Mouse (Mus musculus): ENCODE data around the gene Diaph3. TPM values are rescaled to one million over a fixed set of nuclear protein-coding genes. Genes with fewer than 3 reads are reported as not detected.

Gene Diaph3
- polyA plus RNA-seq, 1 experiment from 2014 or later: 11.5 TPM

DNA sequence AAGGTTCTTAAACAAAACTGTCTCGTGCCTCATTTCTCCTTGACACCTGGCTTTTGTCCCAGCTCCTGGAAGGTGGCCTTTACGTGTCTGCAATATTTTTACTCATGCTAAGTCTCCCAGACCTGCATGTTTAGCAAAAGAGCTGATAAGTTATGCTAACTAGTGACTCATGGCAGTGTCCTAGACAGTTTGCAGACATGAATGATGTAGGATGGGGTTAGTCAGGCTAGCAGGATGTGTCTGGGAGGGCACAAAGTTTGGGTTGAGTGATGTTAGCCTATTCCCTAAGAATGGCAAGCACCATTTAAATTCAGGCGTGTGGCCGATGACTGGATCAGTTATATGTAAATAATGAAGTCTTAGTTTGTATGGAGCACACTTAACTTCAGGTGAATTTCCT lies 478.2 kb downstream of the Diaph3 start:
- 84% methylated on average over 4 of the region's 4 CpGs for WGBS
- Histone ChIP-seq H3K9me3 (no peaks in the 10 kb centered on the region), H3K36me3 (no peaks in the 10 kb centered on the region), H3K4me2 (no peak overlapping the region), H3K4me1 (no peaks in the 10 kb centered on the region), H3K27ac (no peak overlapping the region), H3K4me3 (no peak overlapping the region), H3K9ac (no peak overlapping the region), H3K27me3 (no peaks in the 10 kb centered on the region)
- ATAC-seq (ENCODE audit: insufficient number of reproducible peaks, low FRiP score, low TSS enrichment, low read depth): no peak

- WGBS: 87% methylated on average over 3 of the region's 3 CpGs
- Histone ChIP-seq H3K9ac (no peak overlapping the region), H3K27ac (no peak overlapping the region), H3K4me3 (no peak overlapping the region), H3K9me3 (no peaks in the 10 kb centered on the region), H3K36me3 (no peaks in the 10 kb centered on the region), H3K4me1 (no peaks in the 10 kb centered on the region), H3K27me3 (no peaks in the 10 kb centered on the region), H3K4me2 (no peak overlapping the region)
- ATAC-seq (ENCODE audit: insufficient number of reproducible peaks, low FRiP score, low TSS enrichment, low read depth): no peak
These were observed 480.5 kb downstream of the Diaph3 start for GRCm38 (mm10) chr14:86660556-86660955.

DNA sequence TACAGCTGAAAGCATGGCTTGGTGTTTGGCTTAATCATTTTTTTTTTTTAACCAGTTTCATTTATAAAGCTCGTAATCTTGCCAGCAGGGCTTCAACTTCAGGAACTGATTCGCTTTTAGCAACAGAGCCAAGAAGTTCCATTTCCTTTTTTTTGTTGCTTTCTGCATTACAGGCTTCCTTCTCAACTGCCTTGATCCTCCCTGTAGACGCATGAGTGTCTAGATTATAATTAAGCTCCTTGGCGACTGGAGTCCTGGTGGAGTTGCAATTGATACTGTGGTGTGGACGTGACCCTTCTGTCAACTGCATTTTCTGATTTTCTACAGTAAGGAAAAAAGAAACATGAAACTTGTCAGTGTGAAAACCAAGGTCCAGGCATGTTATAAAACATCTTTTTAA lies 484.8 kb downstream of the Diaph3 start:
- Histone ChIP-seq H3K9ac (no peak overlapping the region), H3K4me3 (no peak overlapping the region), H3K4me1 (no peaks in the 10 kb centered on the region), H3K27ac (no peak overlapping the region), H3K27me3 (no peaks in the 10 kb centered on the region), H3K9me3 (no peaks in the 10 kb centered on the region), H3K4me2 (no peak overlapping the region), H3K36me3 (no peaks in the 10 kb centered on the region)
- 30% methylated on average over 5 of the region's 5 CpGs for WGBS
- ATAC-seq (ENCODE audit: insufficient number of reproducible peaks, low FRiP score, low TSS enrichment, low read depth): no peak

- no peak for ATAC-seq (ENCODE audit: insufficient number of reproducible peaks, low FRiP score, low TSS enrichment, low read depth)
- Histone ChIP-seq H3K9me3 (no peaks in the 10 kb centered on the region), H3K27ac (no peak overlapping the region), H3K4me2 (no peak overlapping the region), H3K27me3 (no peaks in the 10 kb centered on the region), H3K4me3 (no peak overlapping the region), H3K4me1 (no peaks in the 10 kb centered on the region), H3K9ac (no peak overlapping the region), H3K36me3 (no peaks in the 10 kb centered on the region)
- WGBS: 80% methylated on average over 7 of the region's 7 CpGs
These were observed 494.4 kb downstream of the Diaph3 start for GRCm38 (mm10) chr14:86646499-86647120.

GRCm38 (mm10) chr14:86642831-86643241 lies 498.2 kb downstream of the Diaph3 start:
- no peak overlapping the region for H3K4me2 ChIP-seq
- no peaks in the 10 kb centered on the region for H3K27me3 ChIP-seq
- no peak for ATAC-seq (ENCODE audit: insufficient number of reproducible peaks, low FRiP score, low TSS enrichment, low read depth)
- H3K4me3 ChIP-seq: no peak overlapping the region
- no peaks in the 10 kb centered on the region for H3K36me3 ChIP-seq
- no peak overlapping the region for H3K9ac ChIP-seq
- no peaks in the 10 kb centered on the region for H3K4me1 ChIP-seq
- no peaks in the 10 kb centered on the region for H3K9me3 ChIP-seq
- H3K27ac ChIP-seq: no peak overlapping the region
- 80% methylated on average over 7 of the region's 7 CpGs for WGBS

DNA sequence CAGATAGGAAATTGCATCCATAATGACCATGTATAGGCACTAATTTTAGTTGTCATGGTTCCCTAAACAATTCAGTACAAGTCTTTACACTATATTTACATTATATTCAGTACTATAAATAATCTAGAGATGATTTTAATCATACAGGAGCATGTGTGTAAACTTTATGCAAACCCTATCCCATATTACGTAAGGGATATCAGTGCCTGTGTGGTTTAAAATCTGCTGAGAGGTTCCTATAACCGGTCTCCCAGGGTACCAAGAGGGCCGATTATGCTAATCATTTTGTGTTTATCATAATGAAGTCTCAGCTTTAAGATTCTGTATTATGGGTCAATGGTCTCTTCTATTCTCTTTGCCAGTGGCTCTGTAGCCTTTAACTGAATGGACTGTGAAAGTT lies 499.2 kb downstream of the Diaph3 start:
- no peaks in the 10 kb centered on the region for H3K27me3 ChIP-seq
- H3K36me3 ChIP-seq: no peaks in the 10 kb centered on the region
- H3K9me3 ChIP-seq: no peaks in the 10 kb centered on the region
- no peak overlapping the region for H3K4me3 ChIP-seq
- H3K4me1 ChIP-seq: no peaks in the 10 kb centered on the region
- H3K9ac ChIP-seq: no peak overlapping the region
- WGBS: 89% methylated on average over 3 of the region's 3 CpGs
- no peak overlapping the region for H3K4me2 ChIP-seq
- no peak overlapping the region for H3K27ac ChIP-seq
- ATAC-seq (ENCODE audit: insufficient number of reproducible peaks, low FRiP score, low TSS enrichment, low read depth): no peak

- no peak for ATAC-seq (ENCODE audit: insufficient number of reproducible peaks, low FRiP score, low TSS enrichment, low read depth)
- Histone ChIP-seq H3K4me1 (no peaks in the 10 kb centered on the region), H3K9ac (no peak overlapping the region)
These were observed 500.9 kb downstream of the Diaph3 start for GRCm38 (mm10) chr14:86640086-86640485.

DNA sequence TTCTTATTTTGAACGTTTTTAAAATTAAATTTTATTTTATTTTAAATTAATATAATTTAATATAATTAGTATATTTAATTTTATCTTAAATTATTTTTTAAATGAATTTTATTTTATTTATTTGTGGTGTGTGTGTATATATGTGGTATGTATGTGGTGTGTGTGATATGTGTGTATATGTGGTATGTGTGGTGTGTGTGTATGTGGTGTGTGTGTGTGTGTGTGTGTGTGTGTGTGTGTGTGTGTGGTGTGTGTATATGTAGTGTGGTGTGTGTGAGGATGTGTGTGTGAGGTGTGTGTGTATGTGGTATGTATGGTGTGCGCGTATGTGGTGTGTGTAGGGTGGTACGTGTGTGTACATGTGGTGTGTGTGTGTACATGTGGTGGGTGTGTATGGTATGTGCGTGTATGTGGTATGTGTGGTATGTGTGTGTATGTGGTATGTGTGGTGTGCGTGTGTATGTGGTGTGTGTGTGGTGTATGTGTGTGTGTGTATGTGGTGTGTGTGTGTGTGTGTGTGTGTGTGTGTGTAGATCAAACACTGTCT lies 505.4 kb downstream of the Diaph3 start:
- ATAC-seq (ENCODE audit: insufficient number of reproducible peaks, low FRiP score, low TSS enrichment, low read depth): no peak
- Histone ChIP-seq H3K27ac (no peak overlapping the region), H3K9me3 (no peaks in the 10 kb centered on the region), H3K4me1 (no peaks in the 10 kb centered on the region), H3K36me3 (no peaks in the 10 kb centered on the region), H3K9ac (no peak overlapping the region), H3K27me3 (no peaks in the 10 kb centered on the region), H3K4me3 (no peak overlapping the region), H3K4me2 (no peak overlapping the region)
- WGBS: 26% methylated on average over 6 of the region's 6 CpGs

More at GRCm38 (mm10) chr14:86640086-86640485, 500.9 kb downstream of the Diaph3 start:
- Histone ChIP-seq H3K27ac (no peak overlapping the region), H3K36me3 (no peaks in the 10 kb centered on the region), H3K4me2 (no peak overlapping the region), H3K4me3 (no peak overlapping the region), H3K27me3 (no peaks in the 10 kb centered on the region), H3K9me3 (no peaks in the 10 kb centered on the region)
- WGBS: 67% methylated on average over 5 of the region's 5 CpGs

DNA sequence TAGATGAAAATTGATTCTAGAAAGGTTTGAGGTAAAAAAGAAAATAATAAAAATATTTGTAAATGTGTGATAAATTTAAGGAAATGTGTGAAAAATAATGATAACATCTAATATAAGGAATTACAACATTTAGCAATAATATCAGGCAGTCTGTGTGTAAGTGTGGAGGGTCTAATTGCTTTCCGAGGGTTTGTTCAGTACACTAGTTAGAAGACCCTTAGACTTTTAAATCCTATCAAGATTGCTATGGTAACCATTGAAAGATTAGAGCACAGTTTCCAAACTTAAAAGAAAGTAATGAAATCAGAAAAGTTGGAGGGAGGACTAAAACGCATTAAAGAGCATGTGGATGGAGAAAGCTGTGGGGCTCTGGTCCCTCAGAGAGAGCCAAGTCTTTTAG lies 506.0 kb downstream of the Diaph3 start:
- ATAC-seq (ENCODE audit: insufficient number of reproducible peaks, low FRiP score, low TSS enrichment, low read depth): no peak
- Histone ChIP-seq H3K27ac (no peak overlapping the region), H3K4me2 (no peak overlapping the region), H3K36me3 (no peaks in the 10 kb centered on the region), H3K9me3 (no peaks in the 10 kb centered on the region), H3K4me1 (no peaks in the 10 kb centered on the region), H3K27me3 (no peaks in the 10 kb centered on the region), H3K4me3 (no peak overlapping the region), H3K9ac (no peak overlapping the region)
- 64% methylated on average over 2 of the region's 2 CpGs for WGBS

DNA sequence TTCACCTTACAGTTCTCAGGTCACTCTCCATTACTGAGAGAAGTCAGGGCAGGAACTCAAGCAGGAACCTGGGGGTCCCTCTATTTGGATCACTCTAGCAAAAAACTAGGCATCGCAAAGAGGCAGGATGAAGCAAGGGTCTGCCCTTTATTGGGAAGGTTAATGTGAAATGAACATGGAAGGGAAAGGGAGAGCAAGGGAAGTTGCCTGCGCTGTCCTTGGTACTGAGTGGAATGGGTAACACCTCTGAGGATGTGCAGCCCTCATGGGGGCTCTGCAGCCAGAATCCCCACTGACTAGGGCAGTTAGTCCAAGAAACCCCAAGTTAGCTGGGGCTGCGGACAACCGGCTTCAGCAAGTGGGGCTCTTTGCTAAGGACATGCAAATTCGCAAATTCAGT lies 507.2 kb downstream of the Diaph3 start:
- Histone ChIP-seq H3K9ac (no peak overlapping the region), H3K4me2 (no peak overlapping the region), H3K9me3 (no peaks in the 10 kb centered on the region), H3K27me3 (no peaks in the 10 kb centered on the region), H3K36me3 (no peaks in the 10 kb centered on the region), H3K4me1 (no peaks in the 10 kb centered on the region), H3K27ac (no peak overlapping the region), H3K4me3 (no peak overlapping the region)
- WGBS: 60% methylated on average over 5 of the region's 5 CpGs
- ATAC-seq (ENCODE audit: insufficient number of reproducible peaks, low FRiP score, low TSS enrichment, low read depth): no peak

- ATAC-seq (ENCODE audit: insufficient number of reproducible peaks, low FRiP score, low TSS enrichment, low read depth): no peak
- WGBS: 84% methylated on average over 5 of the region's 5 CpGs
- H3K4me3 ChIP-seq: no peak overlapping the region
These were observed 516.1 kb downstream of the Diaph3 start for GRCm38 (mm10) chr14:86624816-86625425.

GRCm38 (mm10) chr14:86619637-86620036 lies 521.4 kb downstream of the Diaph3 start:
- Histone ChIP-seq H3K4me1 (no peaks in the 10 kb centered on the region), H3K4me2 (no peak overlapping the region), H3K27ac (no peak overlapping the region), H3K36me3 (no peaks in the 10 kb centered on the region), H3K9me3 (no peaks in the 10 kb centered on the region), H3K9ac (no peak overlapping the region), H3K4me3 (no peak overlapping the region), H3K27me3 (no peaks in the 10 kb centered on the region)
- WGBS: 69% methylated on average over 5 of the region's 5 CpGs
- no peak for ATAC-seq (ENCODE audit: insufficient number of reproducible peaks, low FRiP score, low TSS enrichment, low read depth)

More at GRCm38 (mm10) chr14:86624816-86625425, 516.1 kb downstream of the Diaph3 start:
- Histone ChIP-seq H3K27me3 (no peaks in the 10 kb centered on the region), H3K9me3 (no peaks in the 10 kb centered on the region), H3K9ac (no peak overlapping the region), H3K36me3 (no peaks in the 10 kb centered on the region), H3K4me1 (no peaks in the 10 kb centered on the region), H3K4me2 (no peak overlapping the region), H3K27ac (no peak overlapping the region)

Data from limb, embryonic 15.5 days (tissue).